Mouse (Mus musculus) myocyte (in vitro differentiated cells): Measurements from ENCODE around the gene Snx29.

Source experiments
- MAX ChIP-seq: IDR thresholded peaks from one replicate; pipeline ENCODE4 v1.6.1; 2011; ENCODE audit warnings: low read depth, mild to moderate bottlenecking, control low read depth
- MYOD1 ChIP-seq, 3 experiments: IDR thresholded peaks; one replicate each; pipeline ENCODE4 v1.6.1; 2011; ENCODE audit warnings: control low read depth in 2 of 3, low read depth in 2 of 3, mild to moderate bottlenecking in 2 of 3, moderate library complexity in 1 of 3; ENCODE audit not compliant: insufficient read length in 2 of 3, control insufficient read depth in 1 of 3
- POLR2A ChIP-seq: IDR thresholded peaks from one replicate; pipeline ENCODE4 v1.6.1; 2011; ENCODE audit warnings: low read depth, mild to moderate bottlenecking, control low read depth, moderate library complexity; ENCODE audit not compliant: insufficient read length
- POLR2AphosphoS2 ChIP-seq: IDR thresholded peaks from one replicate; pipeline ENCODE4 v1.6.1; 2011; ENCODE audit warnings: low read depth, control low read depth; ENCODE audit not compliant: insufficient read length
- TCF12 ChIP-seq: IDR thresholded peaks from one replicate; pipeline ENCODE4 v1.6.1; 2011; ENCODE audit warnings: mild to moderate bottlenecking, control low read depth; ENCODE audit not compliant: poor library complexity, insufficient read depth, severe bottlenecking
- USF1 ChIP-seq: IDR thresholded peaks from one replicate; pipeline ENCODE4 v1.6.1; 2011; ENCODE audit warnings: low read depth, mild to moderate bottlenecking, control low read depth, moderate library complexity

- no peak for TF ChIP-seq MYOD1 (IDR thresholded peaks at IDR 0.05; ENCODE audit: control insufficient read depth in 1 of 3, insufficient read length in 2 of 3, low read depth in 2 of 3)
- TF ChIP-seq POLR2A: no peak
- no peak for TF ChIP-seq USF1
- TF ChIP-seq TCF12: no peak
- TF ChIP-seq POLR2AphosphoS2: no peak
- no peak for TF ChIP-seq MAX
Observed at GRCm38 (mm10) chr16:11784354-11784753, 461.6 kb downstream of the Snx29 start.
